Mouse (Mus musculus) ovary, postnatal 14 days (tissue): ENCODE measurements around the gene Tusc2.

Experiments used
- DNase-seq: peaks from one replicate; pipeline ENCODE4 v3.0.0; 2022; ENCODE audit warnings: low spot score

Gene Tusc2

GRCm38 (mm10) chr9:107587833-107588639 lies 25.0 kb downstream of the Tusc2 start:
- no peak for DNase-seq

- DNase-seq, result no peak
These were observed 27.2 kb downstream of the Tusc2 start for GRCm38 (mm10) chr9:107590058-107590772.

GRCm38 (mm10) chr9:107590773-107591060 lies 27.7 kb downstream of the Tusc2 start:
- DNase-seq, result no peak

- DNase-seq, result no peak
These were observed 30.3 kb downstream of the Tusc2 start for GRCm38 (mm10) chr9:107593101-107593976.

GRCm38 (mm10) chr9:107594281-107595062 lies 31.4 kb downstream of the Tusc2 start:
- DNase-seq, result no peak

- DNase-seq, result no peak
These were observed 33.8 kb downstream of the Tusc2 start for GRCm38 (mm10) chr9:107596619-107597569.

- no peak for DNase-seq
These were observed 35.3 kb downstream of the Tusc2 start for GRCm38 (mm10) chr9:107598385-107598784.

- no peak for DNase-seq
These were observed 36.4 kb downstream of the Tusc2 start for GRCm38 (mm10) chr9:107599433-107599832.

GRCm38 (mm10) chr9:107599842-107600241 lies 36.8 kb downstream of the Tusc2 start:
- no peak for DNase-seq

- DNase-seq, result no peak
These were observed 37.7 kb downstream of the Tusc2 start for GRCm38 (mm10) chr9:107600745-107601144.

GRCm38 (mm10) chr9:107601275-107601674 lies 38.2 kb downstream of the Tusc2 start:
- no peak for DNase-seq

GRCm38 (mm10) chr9:107602068-107602648 lies 39.1 kb downstream of the Tusc2 start:
- DNase-seq, result peak; percentile 97

GRCm38 (mm10) chr9:107603251-107603650 lies 40.2 kb downstream of the Tusc2 start:
- DNase-seq, result no peak

GRCm38 (mm10) chr9:107605041-107605661 lies 42.1 kb downstream of the Tusc2 start:
- DNase-seq, result no peak

GRCm38 (mm10) chr9:107606591-107606990 lies 43.5 kb downstream of the Tusc2 start:
- no peak for DNase-seq

GRCm38 (mm10) chr9:107607036-107607435 lies 44.0 kb downstream of the Tusc2 start:
- DNase-seq, result no peak

GRCm38 (mm10) chr9:107607653-107608245 lies 44.7 kb downstream of the Tusc2 start:
- no peak for DNase-seq

- DNase-seq, result no peak
These were observed 45.8 kb downstream of the Tusc2 start, which contains the start of gene Sema3b for GRCm38 (mm10) chr9:107608741-107609432. TSS of gene Sema3b (minus strand) at chr9:107609229.

- DNase-seq, result no peak
These were observed 46.4 kb downstream of the Tusc2 start for GRCm38 (mm10) chr9:107609433-107609830.
